Mouse (Mus musculus) stomach, embryonic 16.5 days (tissue): ENCODE data around the gene Pknox2. TPM values are rescaled to one million over a fixed set of nuclear protein-coding genes. Genes with fewer than 3 reads are reported as not detected.

Source experiments
- ATAC-seq: fragments of 200-750 bp; cut with Nextera tagmentation; 2 replicates; pipeline ENCODE4 v1.8.0; 2017; ENCODE audit warnings: moderate number of reproducible peaks, moderate TSS enrichment; ENCODE audit not compliant: insufficient read depth, low FRiP score
- H3K27ac ChIP-seq: fragments of 300-500 bp; sonication (generic); 2 replicates; pipeline ENCODE4 v1.5.1; 2014; ENCODE audit warnings: low read length
- H3K27me3 ChIP-seq: fragments of 300-500 bp; sonication (generic); 2 replicates; pipeline ENCODE4 v1.6.1; 2014; ENCODE audit warnings: low read length, control low read depth, mixed read lengths; ENCODE audit not compliant: control insufficient read depth, insufficient read depth
- H3K36me3 ChIP-seq: fragments of 300-500 bp; sonication (generic); 2 replicates; pipeline ENCODE4 v1.6.1; 2014; ENCODE audit warnings: low read length; ENCODE audit not compliant: control insufficient read depth, insufficient read depth
- H3K4me1 ChIP-seq: fragments of 300-500 bp; sonication (generic); 2 replicates; pipeline ENCODE4 v1.6.1; 2014; ENCODE audit warnings: low read length, control low read depth, mixed read lengths; ENCODE audit not compliant: control insufficient read depth, insufficient read depth
- H3K4me2 ChIP-seq: fragments of 300-500 bp; sonication (generic); 2 replicates; pipeline ENCODE4 v1.6.1; 2014; ENCODE audit warnings: low read depth, low read length, mixed read lengths
- H3K4me3 ChIP-seq: fragments of 300-500 bp; sonication (generic); replicated peaks from 2 replicates; pipeline ENCODE4 v1.5.1; 2014; ENCODE audit warnings: mild to moderate bottlenecking, low read length
- H3K9ac ChIP-seq: fragments of 300-500 bp; sonication (generic); 2 replicates; pipeline ENCODE4 v1.6.1; 2014; ENCODE audit warnings: low read length
- H3K9me3 ChIP-seq: fragments of 300-500 bp; sonication (generic); replicated peaks from 2 replicates; pipeline ENCODE4 v1.6.1; 2016; ENCODE audit warnings: low read length, control low read depth; ENCODE audit not compliant: control insufficient read depth
- WGBS: fragments of 180-500 bp; shearing (Covaris S2); extraction: QIAGEN DNeasy Blood & Tissue Kit; methylation state at CpG from one replicate; pipeline ENCODE4 v1.1.7; 2014; 5-methylcytosine and 5-hydroxymethylcytosine counted together
- polyA plus RNA-seq: library from polyadenylated mRNA; unstranded; fragments of >200 nt; fragmentation: Nextera tagmentation; extraction: Ambion mirVana; gene quantifications from 2 replicates; pipeline ENCODE4 v1.2.1, GENCODE M21; 2015

Gene Pknox2
- polyA plus RNA-seq, 1 experiment from 2014 or later: 10.2 TPM

DNA sequence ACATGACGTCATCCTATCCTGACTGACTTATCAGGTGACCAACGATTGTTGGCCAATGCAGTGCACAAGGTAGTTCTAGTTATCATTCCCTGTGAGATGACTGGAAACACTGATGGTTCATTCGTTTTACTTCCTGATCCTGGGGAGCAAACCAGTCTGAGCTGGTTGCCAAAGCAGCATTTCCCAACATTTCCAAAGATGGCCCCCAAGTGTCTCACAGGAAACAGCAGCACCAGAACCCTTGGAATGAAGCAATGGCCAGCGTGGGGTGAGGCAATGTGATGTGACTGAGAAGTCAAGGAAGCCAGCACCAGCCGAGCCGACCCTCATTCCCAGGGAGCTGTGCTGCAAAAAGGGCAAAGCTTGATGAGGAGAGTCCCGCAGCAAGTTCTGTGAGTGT is 13.7 kb downstream of the Pknox2 start:
- 87% methylated on average over 7 of the region's 7 CpGs for WGBS
- no peak overlapping the region for H3K9ac ChIP-seq
- no peaks in the 10 kb centered on the region for H3K27me3 ChIP-seq
- ATAC-seq: no peak
- H3K27ac ChIP-seq: no peak overlapping the region
- H3K4me3 ChIP-seq: no peak overlapping the region
- no peaks in the 10 kb centered on the region for H3K9me3 ChIP-seq
- H3K36me3 ChIP-seq: no peaks in the 10 kb centered on the region
- no peak overlapping the region for H3K4me2 ChIP-seq
- H3K4me1 ChIP-seq: no peaks in the 10 kb centered on the region

DNA sequence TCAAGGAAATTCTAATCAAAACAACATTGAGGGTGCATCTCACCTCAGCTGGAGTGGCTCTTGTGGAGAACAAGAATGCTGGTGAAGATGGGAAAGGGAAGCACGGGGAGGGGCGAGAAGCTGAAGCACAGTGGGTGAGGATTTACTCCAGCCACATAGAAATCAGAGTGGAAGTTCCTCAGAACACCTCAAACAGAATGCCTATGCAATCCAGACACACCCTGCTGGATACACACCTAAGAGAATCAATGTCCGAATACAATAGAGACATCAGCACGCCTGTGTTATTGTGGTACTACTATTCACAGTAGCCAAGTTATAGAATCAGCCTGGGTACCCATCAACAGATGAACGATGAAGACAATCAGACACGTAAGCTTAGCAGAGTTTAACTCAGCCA is 18.2 kb downstream of the Pknox2 start:
- H3K36me3 ChIP-seq: no peaks in the 10 kb centered on the region
- H3K9ac ChIP-seq: no peak overlapping the region
- no peak overlapping the region for H3K4me2 ChIP-seq
- no peak overlapping the region for H3K4me3 ChIP-seq
- no peak overlapping the region for H3K27ac ChIP-seq
- WGBS: 81% methylated on average over 6 of the region's 6 CpGs
- no peaks in the 10 kb centered on the region for H3K9me3 ChIP-seq
- ATAC-seq: no peak
- no peaks in the 10 kb centered on the region for H3K27me3 ChIP-seq
- no peaks in the 10 kb centered on the region for H3K4me1 ChIP-seq

DNA sequence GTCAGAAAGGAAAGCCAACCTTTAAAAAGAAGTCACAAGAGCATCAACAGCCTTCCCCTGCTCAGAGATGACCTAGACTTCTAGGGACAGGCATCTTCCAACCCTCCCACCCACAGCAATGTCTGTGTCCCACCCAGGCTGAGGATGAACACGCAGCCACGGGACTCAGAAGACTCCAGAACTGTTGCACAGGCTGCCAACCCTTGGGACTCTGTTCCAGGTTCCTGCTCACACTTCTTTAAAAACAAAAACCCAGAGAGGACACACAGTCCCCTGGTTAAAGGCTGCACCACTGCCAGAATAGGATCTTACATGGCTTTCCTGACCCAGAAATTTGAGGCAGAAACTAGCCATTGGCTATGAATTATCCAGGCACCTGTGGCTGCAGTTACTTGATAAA is 21.0 kb downstream of the Pknox2 start:
- no peaks in the 10 kb centered on the region for H3K9me3 ChIP-seq
- no peak overlapping the region for H3K4me2 ChIP-seq
- no peak overlapping the region for H3K27ac ChIP-seq
- H3K27me3 ChIP-seq: no peaks in the 10 kb centered on the region
- H3K9ac ChIP-seq: no peak overlapping the region
- H3K36me3 ChIP-seq: no peaks in the 10 kb centered on the region
- WGBS: 89% methylated on average over 2 of the region's 2 CpGs
- H3K4me3 ChIP-seq: no peak overlapping the region
- no peak for ATAC-seq
- H3K4me1 ChIP-seq: peaks cover 4% of the 10 kb centered on the region; the same call in 1 of the 2 replicates

DNA sequence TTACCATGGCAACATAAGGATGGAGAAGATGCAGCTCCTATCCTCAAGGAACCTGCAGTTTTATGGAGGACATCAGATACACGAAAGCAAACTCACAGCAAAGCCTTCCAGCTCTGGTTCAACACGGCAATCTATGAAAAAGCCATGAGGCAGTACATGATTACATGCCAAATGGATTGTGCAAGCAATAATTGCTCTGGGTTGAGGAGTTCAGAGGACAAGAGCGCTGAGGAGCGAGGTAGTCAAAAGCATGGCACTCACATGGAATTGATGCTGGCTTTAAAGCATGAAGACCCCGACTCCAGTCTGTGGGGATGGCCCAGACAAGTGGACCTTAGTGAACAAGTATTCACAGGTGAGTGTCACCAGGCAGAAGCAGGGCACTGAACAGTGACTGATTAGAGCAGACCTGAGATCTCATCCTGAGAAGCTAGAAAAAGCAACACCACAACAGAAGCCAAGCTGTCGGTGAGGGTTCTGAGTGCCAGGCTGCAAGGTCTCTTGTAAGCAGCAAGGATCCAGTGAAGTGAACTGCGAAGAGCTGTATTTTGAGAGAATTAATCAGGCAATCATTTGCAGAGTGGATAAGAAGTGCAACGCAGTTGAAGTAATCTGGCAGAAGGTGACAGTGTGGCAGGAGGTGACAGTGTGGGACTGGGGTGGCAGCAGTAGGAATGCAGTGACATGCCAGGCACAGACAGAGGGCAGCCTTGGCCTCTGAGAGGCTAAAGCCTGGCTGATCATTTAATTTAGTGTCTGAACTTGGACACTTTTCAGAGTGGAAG is 22.3 kb downstream of the Pknox2 start:
- peaks cover 7% of the 10 kb centered on the region; the same call in 1 of the 2 replicates for H3K4me1 ChIP-seq
- no peak overlapping the region for H3K9ac ChIP-seq
- no peaks in the 10 kb centered on the region for H3K9me3 ChIP-seq
- no peak overlapping the region for H3K4me2 ChIP-seq
- H3K27ac ChIP-seq: no peak overlapping the region
- WGBS: 80% methylated on average over 8 of the region's 8 CpGs
- no peaks in the 10 kb centered on the region for H3K27me3 ChIP-seq
- no peaks in the 10 kb centered on the region for H3K36me3 ChIP-seq
- ATAC-seq: no peak
- no peak overlapping the region for H3K4me3 ChIP-seq

DNA sequence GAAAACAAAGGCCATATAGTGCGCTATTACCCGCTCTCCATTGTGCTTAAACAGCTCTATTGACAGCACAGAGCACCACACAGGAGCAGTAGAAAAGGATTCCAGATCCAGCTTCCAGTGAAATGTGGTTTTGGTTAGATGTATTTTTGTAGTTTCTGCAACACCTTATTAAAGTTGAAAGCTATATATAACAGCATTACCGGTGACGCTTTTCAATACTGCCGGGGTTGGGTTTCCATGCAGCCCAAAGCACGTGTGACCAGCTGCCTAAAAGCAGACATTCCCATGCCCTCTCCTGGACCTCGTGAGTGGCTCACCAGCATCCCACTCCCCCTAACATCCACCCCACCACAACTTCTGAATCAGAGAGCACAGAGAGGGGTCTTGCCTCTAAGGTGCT is 23.8 kb downstream of the Pknox2 start:
- H3K4me2 ChIP-seq: no peak overlapping the region
- H3K9me3 ChIP-seq: no peaks in the 10 kb centered on the region
- H3K36me3 ChIP-seq: no peaks in the 10 kb centered on the region
- 73% methylated on average over 7 of the region's 7 CpGs for WGBS
- H3K27me3 ChIP-seq: no peaks in the 10 kb centered on the region
- H3K9ac ChIP-seq: no peak overlapping the region
- H3K4me3 ChIP-seq: no peak overlapping the region
- peaks cover 7% of the 10 kb centered on the region; the same call in 1 of the 2 replicates for H3K4me1 ChIP-seq
- no peak overlapping the region for H3K27ac ChIP-seq
- no peak for ATAC-seq

DNA sequence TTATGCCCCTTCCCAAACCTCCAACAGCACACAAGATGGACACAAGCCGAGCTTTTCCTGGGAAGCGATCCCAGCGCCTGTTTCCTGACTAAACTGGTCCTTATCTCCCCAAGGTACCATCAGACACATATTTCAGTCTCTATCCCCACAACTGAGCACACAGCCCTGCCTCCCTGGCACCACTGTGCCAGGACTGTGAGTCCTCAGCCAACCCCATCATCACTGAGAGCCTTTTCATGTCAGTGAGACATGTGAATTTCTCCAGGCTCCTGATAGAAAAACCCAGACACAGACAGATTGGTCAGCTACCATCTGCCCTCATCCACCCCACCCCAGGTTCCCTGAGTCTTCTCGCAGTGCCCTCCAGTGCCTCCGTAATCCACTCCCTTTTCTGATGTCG is 24.2 kb downstream of the Pknox2 start:
- Histone ChIP-seq H3K9ac (no peak overlapping the region), H3K4me1 (peaks cover 7% of the 10 kb centered on the region; the same call in 1 of the 2 replicates), H3K4me2 (no peak overlapping the region), H3K27me3 (no peaks in the 10 kb centered on the region), H3K27ac (no peak overlapping the region), H3K36me3 (no peaks in the 10 kb centered on the region), H3K9me3 (no peaks in the 10 kb centered on the region), H3K4me3 (no peak overlapping the region)
- ATAC-seq: no peak
- WGBS: 78% methylated on average over 6 of the region's 6 CpGs

DNA sequence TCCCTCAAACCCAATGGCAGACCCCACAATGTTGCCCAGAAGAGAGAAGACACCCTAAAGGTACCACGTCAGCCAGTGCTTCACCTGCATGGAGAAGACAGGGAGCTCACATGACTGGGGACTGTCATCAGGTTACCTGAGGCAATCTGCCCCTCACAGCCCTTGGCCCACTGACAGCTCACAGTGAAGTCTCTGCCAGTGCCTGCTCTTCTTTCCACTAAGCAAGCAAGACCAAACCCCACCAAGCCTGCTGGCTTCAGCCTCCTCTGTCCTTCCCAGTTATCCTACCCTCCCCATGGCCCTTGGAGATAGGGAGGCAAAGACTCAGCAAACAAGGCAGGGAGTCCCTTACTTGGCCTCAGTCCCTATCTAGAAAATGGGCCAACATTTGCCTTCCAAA is 24.8 kb downstream of the Pknox2 start:
- peaks cover 7% of the 10 kb centered on the region; the same call in 1 of the 2 replicates for H3K4me1 ChIP-seq
- H3K9ac ChIP-seq: no peak overlapping the region
- 35% methylated on average over 1 of the region's 1 CpGs for WGBS
- no peaks in the 10 kb centered on the region for H3K36me3 ChIP-seq
- no peaks in the 10 kb centered on the region for H3K27me3 ChIP-seq
- no peak for ATAC-seq
- H3K27ac ChIP-seq: no peak overlapping the region
- H3K9me3 ChIP-seq: no peaks in the 10 kb centered on the region
- H3K4me3 ChIP-seq: no peak overlapping the region
- no peak overlapping the region for H3K4me2 ChIP-seq

DNA sequence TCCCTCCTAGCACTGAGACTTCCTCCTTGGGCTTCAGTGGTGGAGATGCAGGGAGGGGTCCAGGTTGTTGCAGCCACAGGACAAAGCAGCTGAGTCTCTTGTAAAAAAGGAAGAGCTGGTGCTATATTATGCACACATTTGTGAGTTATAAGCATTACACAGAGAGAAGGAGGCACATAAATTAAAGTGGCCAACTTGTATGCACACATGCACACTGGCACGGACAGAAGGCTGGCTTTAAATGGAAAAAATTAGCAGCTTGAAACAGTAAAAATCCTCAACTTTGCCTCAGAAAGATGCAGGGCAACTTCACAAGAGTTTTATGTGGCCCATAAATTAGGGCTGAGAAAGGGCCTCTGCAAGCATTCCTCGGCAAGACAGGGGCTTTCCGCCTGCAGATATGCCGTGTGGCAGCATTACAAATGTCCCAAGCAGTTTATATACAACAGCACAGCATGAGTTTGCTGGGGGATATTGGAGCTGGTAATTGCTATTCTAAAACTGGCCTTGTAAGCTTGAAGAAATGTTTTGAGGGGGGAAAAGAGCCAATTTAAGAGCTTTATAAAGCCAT is 25.4 kb downstream of the Pknox2 start:
- no peak for ATAC-seq

DNA sequence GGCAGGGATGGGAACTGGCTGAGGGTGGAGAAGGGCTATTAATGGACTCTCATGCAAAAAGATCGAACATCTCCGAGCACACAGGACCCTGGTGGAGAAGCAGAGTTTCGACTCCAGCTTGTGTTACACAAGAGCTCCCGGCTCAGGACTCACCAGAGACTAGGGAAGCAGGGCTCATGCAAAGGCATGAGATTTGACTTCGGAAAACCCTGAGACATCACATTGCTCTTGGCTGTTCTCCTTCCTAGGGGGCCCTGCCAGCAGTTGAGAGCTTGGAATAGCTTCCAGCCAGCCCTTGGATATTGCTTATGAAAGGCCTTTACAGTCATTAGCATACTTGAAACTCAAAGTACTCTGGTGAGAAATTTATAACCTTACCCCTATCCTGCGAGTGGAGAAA is 26.4 kb downstream of the Pknox2 start:
- peak; percentile 68 for ATAC-seq
- no peak overlapping the region for H3K9ac ChIP-seq
- no peaks in the 10 kb centered on the region for H3K27me3 ChIP-seq
- peaks cover 7% of the 10 kb centered on the region; the same call in 1 of the 2 replicates for H3K4me1 ChIP-seq
- H3K4me3 ChIP-seq: no peak overlapping the region
- H3K9me3 ChIP-seq: no peaks in the 10 kb centered on the region
- WGBS: 55% methylated on average over 6 of the region's 6 CpGs
- no peak overlapping the region for H3K4me2 ChIP-seq
- H3K27ac ChIP-seq: peak overlapping the region; percentile 31
- H3K36me3 ChIP-seq: no peaks in the 10 kb centered on the region

More for the DNA sequence above, 25.4 kb downstream of the Pknox2 start:
- WGBS: 48% methylated on average over 4 of the region's 4 CpGs
- no peaks in the 10 kb centered on the region for H3K9me3 ChIP-seq
- no peaks in the 10 kb centered on the region for H3K27me3 ChIP-seq
- H3K4me3 ChIP-seq: no peak overlapping the region
- peaks cover 7% of the 10 kb centered on the region; the same call in 1 of the 2 replicates for H3K4me1 ChIP-seq
- no peak overlapping the region for H3K4me2 ChIP-seq
- H3K27ac ChIP-seq: no peak overlapping the region
- no peaks in the 10 kb centered on the region for H3K36me3 ChIP-seq
- no peak overlapping the region for H3K9ac ChIP-seq
